Mouse (Mus musculus) intestine, embryonic 16.5 days (tissue): Measurements from ENCODE around the gene Vcp. TPM values are rescaled to one million over a fixed set of nuclear protein-coding genes. Genes with fewer than 3 reads are reported as not detected.

Experiments
- ATAC-seq: fragments of 200-750 bp; cut with Nextera tagmentation; 2 replicates; pipeline ENCODE4 v1.8.0; 2017; ENCODE audit warnings: moderate TSS enrichment, moderate library complexity
- H3K27ac ChIP-seq: fragments of 300-500 bp; sonication (generic); 2 replicates; pipeline ENCODE4 v1.5.1; 2014; ENCODE audit warnings: mild to moderate bottlenecking, low read length
- H3K27me3 ChIP-seq: fragments of 300-500 bp; sonication (generic); replicated peaks from 2 replicates; pipeline ENCODE4 v1.6.1; 2014; ENCODE audit warnings: low read length, control low read depth, mixed read lengths; ENCODE audit not compliant: control insufficient read depth, insufficient read depth
- H3K36me3 ChIP-seq: fragments of 300-500 bp; sonication (generic); 2 replicates; pipeline ENCODE4 v1.6.1; 2014; ENCODE audit warnings: low read length, control low read depth; ENCODE audit not compliant: control insufficient read depth, insufficient read depth
- H3K4me1 ChIP-seq: fragments of 300-500 bp; sonication (generic); 2 replicates; pipeline ENCODE4 v1.6.1; 2014; ENCODE audit warnings: low read length, control low read depth, mixed read lengths; ENCODE audit not compliant: control insufficient read depth, insufficient read depth
- H3K4me2 ChIP-seq: fragments of 300-500 bp; sonication (generic); 2 replicates; pipeline ENCODE4 v1.6.1; 2014; ENCODE audit warnings: low read depth, low read length, control low read depth
- H3K4me3 ChIP-seq: fragments of 300-500 bp; sonication (generic); 2 replicates; pipeline ENCODE4 v1.5.1; 2014; ENCODE audit warnings: mild to moderate bottlenecking, low read length
- H3K9ac ChIP-seq: fragments of 300-500 bp; sonication (generic); 2 replicates; pipeline ENCODE4 v1.6.1; 2014; ENCODE audit warnings: low read depth, low read length
- H3K9me3 ChIP-seq: fragments of 300-500 bp; sonication (generic); 2 replicates; pipeline ENCODE4 v1.6.1; 2016; ENCODE audit warnings: low read length, control low read depth; ENCODE audit not compliant: control insufficient read depth
- WGBS: fragments of 180-500 bp; shearing (Covaris S2); extraction: QIAGEN DNeasy Blood & Tissue Kit; methylation state at CpG from one replicate; pipeline ENCODE4 v1.1.7; 2014; 5-methylcytosine and 5-hydroxymethylcytosine counted together
- polyA plus RNA-seq: library from polyadenylated mRNA; unstranded; fragments of >200 nt; fragmentation: Nextera tagmentation; extraction: Ambion mirVana; gene quantifications from 2 replicates; pipeline ENCODE4 v1.2.1, GENCODE M21; 2015

Vcp gene
- polyA plus RNA-seq, 1 experiment from 2014 or later = 464 TPM

DNA sequence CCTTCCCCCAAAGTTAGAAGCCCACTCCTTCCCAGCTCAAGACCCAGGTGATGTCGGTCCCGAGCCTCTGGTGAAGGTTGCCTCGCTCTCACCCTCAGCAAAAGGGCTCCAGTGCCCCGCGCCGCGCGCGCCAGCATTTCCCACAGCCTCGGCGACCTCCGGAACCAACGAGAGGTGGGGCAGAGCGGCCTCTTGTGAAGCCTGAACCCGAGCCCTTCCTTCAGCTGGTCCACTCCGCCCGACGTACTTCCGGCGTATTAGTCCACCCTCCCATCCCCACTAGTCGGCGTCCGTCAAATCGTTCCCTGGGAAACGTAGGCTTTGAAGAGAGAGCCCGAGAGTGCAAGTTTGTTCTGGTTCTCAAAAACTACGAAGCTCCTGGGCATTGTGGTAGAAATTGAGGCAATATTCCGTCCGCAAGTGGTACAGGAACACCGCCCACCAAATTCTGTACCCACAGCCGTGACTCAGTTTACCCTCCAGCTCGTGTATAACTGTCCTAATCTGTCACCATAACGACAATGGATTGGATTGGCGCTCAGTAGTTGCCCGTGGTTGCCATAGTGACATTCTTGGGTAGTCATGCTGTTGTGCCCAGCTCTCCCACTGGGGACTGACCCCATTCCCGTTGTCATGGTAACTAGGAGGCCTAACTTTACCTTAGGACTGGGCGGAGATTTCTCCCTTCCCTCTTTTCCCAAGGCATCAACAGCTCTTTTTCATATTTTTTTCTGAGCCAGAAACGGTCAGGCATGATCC lies 31.1 kb upstream of the Vcp start, which contains the start of gene Stoml2:
TSS of gene Stoml2 (minus strand) at position 474 of the 759 bp plus-strand sequence.
- H3K4me1 ChIP-seq = peaks cover 13% of the 10 kb centered on the region
- H3K27ac ChIP-seq = peak within 1 kb of the TSS; percentile 81
- peak within 1 kb of the TSS; percentile 77 for H3K4me3 ChIP-seq
- peak; percentile 97 for ATAC-seq
- peaks cover 10% of the 10 kb centered on the region; the same call in 1 of the 2 replicates for H3K36me3 ChIP-seq
- WGBS = under 1% methylated on average over 38 of the region's 38 CpGs
- H3K9me3 ChIP-seq = no peaks in the 10 kb centered on the region
- peak within 1 kb of the TSS; percentile 88 for H3K4me2 ChIP-seq
- no peaks in the 10 kb centered on the region for H3K27me3 ChIP-seq
- H3K9ac ChIP-seq = peak within 1 kb of the TSS; percentile 95

DNA sequence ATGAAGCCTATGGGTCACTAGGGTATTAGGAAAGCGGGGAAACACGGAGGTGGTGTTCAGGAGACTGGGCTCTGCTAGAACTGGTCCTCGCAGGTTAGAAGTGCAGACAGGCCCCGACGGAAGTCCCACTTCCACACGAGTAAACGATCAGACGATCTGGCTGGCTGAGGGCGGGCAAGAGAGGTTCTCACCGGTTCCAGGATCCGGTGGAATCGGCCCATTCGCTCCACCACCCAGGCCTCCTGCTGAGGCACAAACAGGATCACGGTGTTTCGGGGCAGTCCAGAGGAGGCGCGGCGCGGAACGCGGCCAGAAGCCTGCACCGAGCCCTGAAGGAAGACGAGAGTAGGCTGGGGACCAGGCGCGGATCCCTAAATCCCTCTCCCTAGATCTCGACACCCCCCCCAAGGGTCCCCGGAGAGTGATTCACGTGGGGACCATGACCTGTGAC lies 30.5 kb upstream of the Vcp start:
- Histone ChIP-seq H3K27me3 (no peaks in the 10 kb centered on the region), H3K9ac (peak overlapping the region; percentile 95), H3K4me3 (peak overlapping the region; percentile 77), H3K4me2 (peak overlapping the region; percentile 88), H3K4me1 (peaks cover 13% of the 10 kb centered on the region), H3K36me3 (peaks cover 7% of the 10 kb centered on the region; the same call in 1 of the 2 replicates), H3K9me3 (no peaks in the 10 kb centered on the region), H3K27ac (peak overlapping the region; percentile 81)
- ATAC-seq = peak; percentile 71
- 1% methylated on average over 28 of the region's 28 CpGs for WGBS

DNA sequence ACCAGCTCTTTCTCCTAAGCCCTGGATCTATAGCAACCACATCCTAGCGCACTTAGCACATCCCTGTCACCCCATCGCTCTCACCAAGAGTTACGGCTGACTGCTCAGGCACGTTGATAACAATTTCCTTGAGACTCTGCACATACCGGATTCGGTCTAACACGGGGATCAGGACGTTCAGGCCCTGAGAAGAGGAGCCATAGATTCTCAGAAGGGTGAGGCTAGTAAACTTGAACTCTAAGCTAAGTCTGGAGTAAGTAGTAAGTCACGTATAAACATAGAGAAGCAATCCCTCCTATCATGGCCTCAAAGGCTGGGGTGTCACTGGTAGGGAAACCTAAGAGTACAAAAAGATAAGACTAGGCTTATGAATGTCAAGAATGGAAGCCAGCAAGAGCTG lies 30.0 kb upstream of the Vcp start:
- Histone ChIP-seq H3K27ac (peak overlapping the region; percentile 81), H3K4me2 (peak overlapping the region; percentile 88), H3K36me3 (peaks cover 7% of the 10 kb centered on the region; the same call in 1 of the 2 replicates), H3K4me1 (peaks cover 13% of the 10 kb centered on the region), H3K9me3 (no peaks in the 10 kb centered on the region), H3K4me3 (peak overlapping the region; percentile 77), H3K9ac (peak overlapping the region; percentile 95), H3K27me3 (no peaks in the 10 kb centered on the region)
- ATAC-seq = no peak
- WGBS = 65% methylated on average over 9 of the region's 9 CpGs

DNA sequence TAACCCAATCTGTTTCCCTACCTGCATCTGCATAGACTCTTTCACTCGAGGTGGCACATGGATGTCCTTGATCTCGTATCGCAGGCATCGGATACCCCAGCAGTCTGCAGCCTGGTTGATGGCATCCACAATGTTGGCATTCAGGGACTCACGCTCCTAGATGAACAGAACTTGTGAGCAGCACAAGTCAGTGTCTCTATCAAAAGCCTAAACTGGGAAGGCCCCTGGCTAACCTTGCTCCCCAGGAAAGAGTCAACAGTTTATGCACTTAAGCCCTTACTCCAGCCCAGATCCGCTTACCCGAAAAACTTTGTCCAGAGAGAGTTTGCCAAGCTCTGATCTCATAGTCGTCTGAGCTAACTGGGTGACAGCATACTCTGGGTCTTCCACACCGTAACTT lies 29.4 kb upstream of the Vcp start:
- ATAC-seq = no peak
- WGBS = 92% methylated on average over 9 of the region's 9 CpGs
- peaks cover 7% of the 10 kb centered on the region; the same call in 1 of the 2 replicates for H3K36me3 ChIP-seq
- peaks cover 15% of the 10 kb centered on the region for H3K4me1 ChIP-seq
- H3K4me2 ChIP-seq = no peak overlapping the region; the same call in 1 of the 2 replicates
- no peak overlapping the region for H3K27ac ChIP-seq
- H3K27me3 ChIP-seq = no peaks in the 10 kb centered on the region
- no peak overlapping the region for H3K4me3 ChIP-seq
- H3K9ac ChIP-seq = no peak overlapping the region
- H3K9me3 ChIP-seq = no peaks in the 10 kb centered on the region

DNA sequence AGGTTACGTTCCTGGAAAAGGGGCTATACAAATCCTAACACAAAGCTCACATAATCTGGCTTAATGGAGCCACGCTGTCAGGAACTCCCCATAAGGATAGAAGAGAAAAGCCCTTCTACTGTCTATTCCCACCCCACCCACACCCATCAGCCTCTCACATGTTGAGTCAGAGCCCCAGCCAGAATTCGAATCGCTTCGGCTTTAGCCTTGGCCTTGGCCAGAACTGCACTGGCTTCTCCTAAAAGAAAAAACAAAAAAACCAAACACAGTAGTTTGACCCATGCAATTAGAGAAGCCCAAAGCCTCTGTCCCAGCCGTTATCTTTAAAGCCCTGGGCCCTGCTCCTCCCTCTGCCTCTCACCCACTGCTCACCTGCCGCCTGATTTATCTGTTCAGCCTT lies 28.8 kb upstream of the Vcp start:
- H3K36me3 ChIP-seq = peaks cover 7% of the 10 kb centered on the region; the same call in 1 of the 2 replicates
- H3K27me3 ChIP-seq = no peaks in the 10 kb centered on the region
- H3K4me3 ChIP-seq = no peak overlapping the region
- H3K4me1 ChIP-seq = peaks cover 22% of the 10 kb centered on the region
- no peak overlapping the region for H3K27ac ChIP-seq
- no peak for ATAC-seq
- H3K9me3 ChIP-seq = no peaks in the 10 kb centered on the region
- H3K9ac ChIP-seq = no peak overlapping the region
- no peak overlapping the region for H3K4me2 ChIP-seq
- WGBS = 91% methylated on average over 7 of the region's 7 CpGs

DNA sequence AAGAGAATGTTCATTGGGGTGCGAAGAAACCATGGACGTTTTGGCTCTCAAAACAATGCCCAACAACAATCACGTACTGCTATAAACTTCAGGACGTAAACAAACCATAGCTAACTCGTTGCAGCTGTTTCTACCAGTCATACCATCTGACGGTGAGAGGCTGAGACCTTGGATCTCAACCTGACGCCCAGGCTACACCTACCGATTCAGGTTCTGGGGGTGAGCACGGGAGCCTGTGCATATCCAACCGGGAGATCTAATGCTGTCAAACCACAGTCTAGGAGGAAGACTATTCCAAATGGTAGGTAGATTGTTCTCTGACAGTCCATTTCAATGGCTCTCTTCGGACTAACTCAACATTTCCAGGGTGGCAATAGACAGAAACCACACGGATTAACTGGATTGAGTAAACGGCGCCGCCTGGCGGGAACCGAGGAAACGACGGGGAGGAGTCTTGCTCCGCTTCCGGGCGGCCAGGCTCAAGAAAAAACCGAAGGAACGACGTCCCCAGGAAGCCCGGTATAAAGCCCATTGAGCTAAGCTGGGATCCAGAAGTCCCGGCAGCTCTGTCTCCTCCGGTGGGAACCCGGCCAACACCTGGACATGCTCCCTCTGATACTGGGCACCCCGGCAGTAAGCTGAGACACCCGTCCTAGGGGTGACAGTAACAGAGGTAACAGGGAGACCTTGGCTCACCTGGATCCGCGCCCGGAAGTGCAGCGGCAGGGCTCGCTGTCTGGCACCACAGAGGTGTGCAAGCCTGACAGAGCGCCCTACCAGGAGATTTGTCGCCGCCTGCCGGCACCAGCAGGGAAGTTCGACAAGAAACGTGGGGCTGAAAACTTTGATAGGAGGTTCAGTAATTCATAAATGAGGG lies 25.0 kb upstream of the Vcp start, which contains the start of gene Pigo:
TSS of gene Pigo (minus strand) at position 736 of the 877 bp plus-strand sequence.
- Histone ChIP-seq H3K27me3 (no peaks in the 10 kb centered on the region), H3K36me3 (peaks cover 23% of the 10 kb centered on the region), H3K4me2 (peak within 1 kb of the TSS; percentile 84), H3K4me1 (peaks cover 13% of the 10 kb centered on the region), H3K27ac (peak within 1 kb of the TSS; percentile 93), H3K9me3 (no peaks in the 10 kb centered on the region), H3K4me3 (peak within 1 kb of the TSS; percentile 69), H3K9ac (peak within 1 kb of the TSS; percentile 77)
- 6% methylated on average over 42 of the region's 42 CpGs for WGBS
- ATAC-seq = peak; percentile 97

DNA sequence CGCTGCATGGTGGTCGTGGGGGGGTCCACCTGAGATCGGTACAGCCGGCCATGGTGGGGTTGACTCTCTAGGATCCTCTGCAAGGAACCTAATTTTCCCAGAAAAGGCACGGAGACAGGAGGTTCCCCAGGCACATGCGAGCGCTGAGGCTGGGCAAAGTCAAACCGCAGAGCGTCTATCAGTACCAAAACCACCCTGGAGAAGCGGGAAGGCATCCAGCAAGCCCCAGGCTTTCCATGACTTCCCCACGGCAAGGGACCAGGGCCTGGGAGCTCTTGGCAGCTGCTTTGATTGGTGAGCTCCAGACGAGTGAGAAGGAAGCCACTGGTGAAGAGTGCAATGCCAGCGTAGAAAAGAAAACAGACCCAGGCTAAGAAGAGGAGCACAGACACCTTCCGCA lies 24.4 kb upstream of the Vcp start:
- ATAC-seq = no peak
- Histone ChIP-seq H3K9me3 (no peaks in the 10 kb centered on the region), H3K4me2 (peak overlapping the region; percentile 84), H3K9ac (peak overlapping the region; percentile 77), H3K4me1 (peaks cover 9% of the 10 kb centered on the region), H3K27ac (peak overlapping the region; percentile 93), H3K4me3 (peak overlapping the region; percentile 69), H3K36me3 (peaks cover 23% of the 10 kb centered on the region), H3K27me3 (no peaks in the 10 kb centered on the region)
- 76% methylated on average over 14 of the region's 14 CpGs for WGBS

DNA sequence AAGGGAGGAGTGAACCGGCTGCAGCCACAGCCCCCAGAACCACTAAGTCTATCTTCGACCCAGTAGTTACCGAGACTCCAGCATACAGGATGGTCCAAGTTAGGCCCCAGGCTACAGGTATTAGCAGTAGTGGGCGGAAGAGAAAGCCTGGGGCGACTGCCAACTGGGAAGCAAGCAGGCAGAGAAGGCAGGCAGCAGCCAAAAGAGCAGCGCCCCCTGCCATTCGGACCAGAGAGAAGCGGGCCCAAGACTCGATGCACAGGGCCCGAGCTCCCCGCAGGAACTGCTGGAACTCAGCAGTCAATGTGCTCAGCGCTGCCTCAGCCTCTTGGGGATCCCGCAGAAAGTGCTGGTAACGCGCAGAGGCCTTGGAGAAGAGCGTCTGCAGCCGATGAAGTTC lies 21.0 kb upstream of the Vcp start:
- WGBS = 81% methylated on average over 17 of the region's 17 CpGs
- peaks cover 16% of the 10 kb centered on the region for H3K36me3 ChIP-seq

DNA sequence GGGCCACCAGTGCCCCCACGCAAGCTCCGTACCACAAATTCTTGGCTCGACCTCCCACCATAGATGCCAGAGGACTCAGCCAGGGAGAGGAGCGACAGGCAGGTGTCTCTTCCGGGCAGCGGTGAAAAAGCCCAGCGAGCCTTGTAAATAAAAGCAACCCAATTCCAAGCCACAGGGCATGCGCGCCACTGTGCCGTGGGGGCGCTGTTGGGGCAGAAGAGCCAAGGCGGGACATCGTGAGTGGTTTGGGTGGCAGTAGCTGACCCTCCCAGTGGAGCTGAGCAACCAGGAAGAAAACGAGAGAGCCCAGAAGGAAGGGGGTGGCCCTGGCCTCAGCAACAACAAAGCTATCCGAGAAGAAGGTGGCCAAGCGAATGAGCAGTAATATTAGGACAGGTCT lies 20.6 kb upstream of the Vcp start:
- H3K27ac ChIP-seq = no peak overlapping the region
- 87% methylated on average over 16 of the region's 16 CpGs for WGBS
- no peak overlapping the region for H3K4me3 ChIP-seq
- H3K36me3 ChIP-seq = peaks cover 16% of the 10 kb centered on the region
- peaks cover 9% of the 10 kb centered on the region for H3K4me1 ChIP-seq
- H3K9me3 ChIP-seq = no peaks in the 10 kb centered on the region
- H3K27me3 ChIP-seq = no peaks in the 10 kb centered on the region
- no peak overlapping the region for H3K9ac ChIP-seq
- no peak for ATAC-seq
- no peak overlapping the region for H3K4me2 ChIP-seq

More for the DNA sequence above, 21.0 kb upstream of the Vcp start:
- no peak overlapping the region for H3K4me3 ChIP-seq
- peaks cover 9% of the 10 kb centered on the region for H3K4me1 ChIP-seq
- no peak overlapping the region for H3K4me2 ChIP-seq
- H3K27me3 ChIP-seq = no peaks in the 10 kb centered on the region
- no peak for ATAC-seq
- no peak overlapping the region for H3K9ac ChIP-seq
- no peak overlapping the region for H3K27ac ChIP-seq
- no peaks in the 10 kb centered on the region for H3K9me3 ChIP-seq
